Mouse (Mus musculus) heart, postnatal 0 days (tissue): ENCODE data around the gene Abca7.

Source experiments
- CTCF ChIP-seq: IDR thresholded peaks from 2 replicates; pipeline ENCODE4 v1.5.1; 2016; ENCODE audit warnings: antibody characterized with exemption, control low read depth, low read depth
- EP300 ChIP-seq: IDR thresholded peaks from 2 replicates; pipeline ENCODE4 v1.6.1; 2016; ENCODE audit warnings: antibody characterized with exemption, low read depth

GRCm38 (mm10) chr10:80025463-80025862, 29.2 kb downstream of the Abca7 start:
- no peak for TF ChIP-seq CTCF
- TF ChIP-seq EP300: no peak
